Mouse (Mus musculus): ENCODE data around the gene Tmem140. TPM values are rescaled to one million over a fixed set of nuclear protein-coding genes. Genes with fewer than 3 reads are reported as not detected.

Tmem140 gene
- polyA plus RNA-seq, 1 experiment from 2014 or later = 0.73 TPM

DNA sequence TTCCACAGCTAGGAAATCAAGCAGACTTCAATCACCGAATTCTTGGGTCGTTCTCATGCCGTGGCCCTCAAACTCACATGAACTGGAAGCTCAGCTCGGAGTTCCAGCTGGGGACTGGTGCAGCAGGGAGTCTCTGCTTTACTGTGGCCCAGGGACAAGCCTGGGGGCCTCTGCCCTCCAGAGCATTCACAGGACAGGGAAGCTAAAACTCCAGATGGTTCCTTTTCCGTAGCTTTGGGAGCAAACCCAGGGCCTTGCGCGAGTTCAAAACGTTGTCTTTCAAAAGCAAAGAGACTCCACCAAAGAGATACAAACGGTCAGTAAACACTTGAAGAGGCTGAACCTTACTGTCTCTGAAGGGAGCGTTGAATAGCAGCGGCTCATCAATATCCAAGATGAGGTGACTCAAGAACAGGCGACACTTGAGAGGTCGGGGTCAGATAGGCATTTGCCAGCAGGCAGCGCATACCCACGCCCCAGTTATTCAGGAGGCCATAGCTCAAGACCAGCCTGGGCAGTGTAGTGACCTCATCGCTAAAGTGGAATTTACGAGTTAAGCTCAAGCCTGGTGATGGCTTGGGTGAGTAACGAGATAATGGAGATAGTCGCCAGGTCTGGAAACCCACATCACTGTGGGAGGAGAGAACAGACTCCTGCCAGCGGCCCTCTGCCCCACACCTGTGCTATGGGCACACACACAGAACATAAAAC lies 5.7 kb downstream of the Tmem140 start:
- Histone ChIP-seq H3K9me3 (no peaks in the 10 kb centered on the region), H3K27me3 (no peaks in the 10 kb centered on the region), H3K4me1 (replicated peaks) (no peaks in the 10 kb centered on the region), H3K4me2 (no peak overlapping the region), H3K27ac (replicated peaks) (no peak overlapping the region), H3K36me3 (no peaks in the 10 kb centered on the region), H3K9ac (no peak overlapping the region), H3K4me3 (no peak overlapping the region)
- WGBS = 78% methylated on average over 20 of the region's 20 CpGs
- ATAC-seq (ENCODE audit: low read depth) = no peak

- Histone ChIP-seq H3K4me3 (no peak overlapping the region), H3K4me1 (replicated peaks) (no peaks in the 10 kb centered on the region), H3K27ac (replicated peaks) (no peak overlapping the region), H3K4me2 (no peak overlapping the region), H3K9me3 (no peaks in the 10 kb centered on the region), H3K36me3 (no peaks in the 10 kb centered on the region), H3K9ac (no peak overlapping the region), H3K27me3 (no peaks in the 10 kb centered on the region)
- no peak for ATAC-seq (ENCODE audit: low read depth)
- 82% methylated on average over 13 of the region's 13 CpGs for WGBS
Measured at GRCm38 (mm10) chr6:34869225-34869915, 6.4 kb downstream of the Tmem140 start.

DNA sequence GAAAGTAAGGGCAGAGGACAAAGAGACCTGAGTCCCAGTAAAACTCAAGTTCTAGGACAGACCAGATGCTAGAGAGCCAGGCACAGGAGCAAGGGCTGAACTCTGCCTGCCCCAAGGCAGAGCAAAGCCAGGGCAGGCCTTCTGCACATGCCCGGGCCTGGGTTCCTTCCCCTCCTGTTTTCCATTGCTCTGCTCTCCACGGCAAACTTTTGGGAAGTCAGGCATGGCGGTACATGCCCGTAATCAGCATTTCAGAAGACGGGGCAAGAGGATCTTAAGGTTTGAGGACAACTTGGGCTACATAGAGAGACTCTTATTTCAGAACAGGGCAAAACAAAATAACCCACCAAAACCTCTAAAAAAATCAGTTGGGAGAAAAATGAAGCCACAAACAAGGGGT lies 7.2 kb downstream of the Tmem140 start:
- no peak overlapping the region for H3K9ac ChIP-seq
- WGBS = 76% methylated on average over 5 of the region's 5 CpGs
- no peaks in the 10 kb centered on the region; the same call in 1 of the 2 replicates for H3K4me1 ChIP-seq (replicated peaks)
- no peak for ATAC-seq (ENCODE audit: low read depth)
- H3K4me3 ChIP-seq = no peak overlapping the region
- H3K4me2 ChIP-seq = no peak overlapping the region
- no peaks in the 10 kb centered on the region for H3K36me3 ChIP-seq
- H3K27ac ChIP-seq (replicated peaks) = no peak overlapping the region
- H3K9me3 ChIP-seq = no peaks in the 10 kb centered on the region
- H3K27me3 ChIP-seq = no peaks in the 10 kb centered on the region

DNA sequence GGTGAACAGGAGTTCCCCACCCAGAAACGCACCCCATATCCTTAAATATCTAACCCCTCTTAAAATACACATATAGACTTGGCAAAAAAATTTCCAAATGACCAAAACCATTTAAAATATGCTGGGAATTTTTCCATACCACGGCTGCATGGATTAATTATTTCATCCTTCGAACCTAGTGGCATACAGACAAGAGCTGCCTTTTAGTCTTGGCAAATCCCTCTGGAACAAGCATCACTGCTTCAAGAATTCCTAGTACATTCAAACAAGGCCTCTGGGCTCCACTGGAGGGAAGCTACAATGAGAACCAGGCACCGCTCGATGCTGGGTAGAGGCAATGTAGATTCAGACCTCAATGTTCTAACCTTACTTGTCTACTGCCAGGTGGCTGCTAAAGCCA lies 7.8 kb downstream of the Tmem140 start:
- Histone ChIP-seq H3K4me1 (replicated peaks) (no peaks in the 10 kb centered on the region; the same call in 1 of the 2 replicates), H3K9me3 (no peaks in the 10 kb centered on the region), H3K4me3 (no peak overlapping the region), H3K27ac (replicated peaks) (no peak overlapping the region), H3K9ac (peak overlapping the region; percentile 23; the same call in 1 of the 2 replicates), H3K36me3 (no peaks in the 10 kb centered on the region), H3K4me2 (no peak overlapping the region), H3K27me3 (no peaks in the 10 kb centered on the region)
- no peak for ATAC-seq (ENCODE audit: low read depth)
- WGBS = 87% methylated on average over 5 of the region's 5 CpGs

DNA sequence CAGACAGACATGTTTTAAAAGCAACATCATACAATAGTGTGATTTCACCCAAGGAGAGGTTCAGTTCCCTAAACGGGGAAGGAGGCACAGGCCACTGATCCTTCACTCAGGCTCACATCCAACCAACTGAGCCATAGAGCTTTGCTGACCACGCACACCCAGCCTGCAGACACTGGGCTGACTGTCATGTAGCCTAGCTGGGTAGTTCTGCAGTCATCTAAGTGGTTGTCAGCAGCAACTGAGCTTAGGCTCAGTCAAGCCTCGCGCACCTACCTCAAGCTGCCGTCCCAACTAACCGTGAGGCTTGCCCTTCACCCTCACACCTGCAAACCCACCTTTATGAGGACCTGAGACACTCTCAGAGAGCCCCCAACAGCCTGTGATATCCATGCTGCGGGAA lies 9.0 kb downstream of the Tmem140 start:
- H3K4me3 ChIP-seq = no peak overlapping the region
- H3K36me3 ChIP-seq = no peaks in the 10 kb centered on the region
- no peaks in the 10 kb centered on the region for H3K27me3 ChIP-seq
- H3K9me3 ChIP-seq = no peaks in the 10 kb centered on the region
- no peak overlapping the region for H3K9ac ChIP-seq
- no peak for ATAC-seq (ENCODE audit: low read depth)
- no peak overlapping the region for H3K27ac ChIP-seq (replicated peaks)
- H3K4me2 ChIP-seq = no peak overlapping the region
- WGBS = 86% methylated on average over 7 of the region's 7 CpGs
- peaks cover 9% of the 10 kb centered on the region for H3K4me1 ChIP-seq (replicated peaks)

- no peak overlapping the region for H3K4me2 ChIP-seq
- WGBS = 92% methylated on average over 10 of the region's 10 CpGs
- no peak overlapping the region for H3K27ac ChIP-seq (replicated peaks)
- no peaks in the 10 kb centered on the region for H3K9me3 ChIP-seq
- no peak overlapping the region for H3K4me3 ChIP-seq
- ATAC-seq (ENCODE audit: low read depth) = no peak
- H3K4me1 ChIP-seq (replicated peaks) = peaks cover 14% of the 10 kb centered on the region
- no peak overlapping the region for H3K9ac ChIP-seq
- H3K36me3 ChIP-seq = no peaks in the 10 kb centered on the region
- H3K27me3 ChIP-seq = no peaks in the 10 kb centered on the region
Measured at GRCm38 (mm10) chr6:34872871-34873270, 9.9 kb downstream of the Tmem140 start.

- Histone ChIP-seq H3K27ac (replicated peaks) (peak overlapping the region; percentile 29; the same call in 1 of the 2 replicates), H3K27me3 (no peaks in the 10 kb centered on the region), H3K4me1 (replicated peaks) (peaks cover 22% of the 10 kb centered on the region), H3K9me3 (no peaks in the 10 kb centered on the region), H3K4me3 (no peak overlapping the region), H3K4me2 (no peak overlapping the region), H3K36me3 (no peaks in the 10 kb centered on the region), H3K9ac (no peak overlapping the region)
- ATAC-seq (ENCODE audit: low read depth) = no peak
- WGBS = 73% methylated on average over 21 of the region's 21 CpGs
Measured at GRCm38 (mm10) chr6:34874101-34874921, 11.4 kb downstream of the Tmem140 start.

- H3K9ac ChIP-seq = no peak overlapping the region
Measured at GRCm38 (mm10) chr6:34875268-34875761, 12.4 kb downstream of the Tmem140 start.

GRCm38 (mm10) chr6:34875966-34876834 lies 13.3 kb downstream of the Tmem140 start:
- 71% methylated on average over 12 of the region's 12 CpGs for WGBS
- H3K27me3 ChIP-seq = no peaks in the 10 kb centered on the region
- peaks cover 22% of the 10 kb centered on the region for H3K4me1 ChIP-seq (replicated peaks)
- peaks cover 14% of the 10 kb centered on the region; the same call in 1 of the 2 replicates for H3K36me3 ChIP-seq
- H3K4me3 ChIP-seq = 0 out of 2 replicates have a peak overlapping the region, but pooled peaks have one; percentile 56
- no peak for ATAC-seq (ENCODE audit: low read depth)
- peak overlapping the region; percentile 80; the same call in 1 of the 2 replicates for H3K9ac ChIP-seq
- H3K27ac ChIP-seq (replicated peaks) = no peak overlapping the region
- H3K9me3 ChIP-seq = no peaks in the 10 kb centered on the region
- H3K4me2 ChIP-seq = peak overlapping the region; percentile 66

More at GRCm38 (mm10) chr6:34875268-34875761, 12.4 kb downstream of the Tmem140 start:
- 86% methylated on average over 15 of the region's 15 CpGs for WGBS
- no peak overlapping the region for H3K27ac ChIP-seq (replicated peaks)
- no peaks in the 10 kb centered on the region for H3K27me3 ChIP-seq
- H3K36me3 ChIP-seq = 0 out of 2 replicates have a peak, but pooled peaks cover 6% of the 10 kb centered on the region
- no peak overlapping the region for H3K4me3 ChIP-seq
- H3K4me1 ChIP-seq (replicated peaks) = peaks cover 22% of the 10 kb centered on the region
- no peaks in the 10 kb centered on the region for H3K9me3 ChIP-seq
- no peak for ATAC-seq (ENCODE audit: low read depth)
- H3K4me2 ChIP-seq = no peak overlapping the region

DNA sequence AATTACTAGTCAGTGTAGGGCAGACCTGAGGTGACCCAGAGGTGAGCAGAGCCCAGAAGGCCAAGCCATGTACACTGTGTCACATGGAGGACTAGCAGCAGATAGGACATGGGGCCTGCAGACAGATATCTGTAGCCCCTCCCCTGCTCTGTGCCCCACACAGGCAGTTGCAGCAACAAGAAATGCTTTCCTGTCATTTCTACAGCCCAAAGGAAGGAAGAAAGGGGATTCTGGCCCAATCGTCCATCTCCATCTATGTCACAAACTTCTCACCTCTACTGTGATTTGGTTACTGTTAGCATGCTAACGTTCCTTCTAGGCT lies 13.8 kb downstream of the Tmem140 start:
- peak overlapping the region; percentile 66 for H3K4me2 ChIP-seq
- H3K27me3 ChIP-seq = no peaks in the 10 kb centered on the region
- peak overlapping the region; percentile 89 for H3K27ac ChIP-seq (replicated peaks)
- H3K36me3 ChIP-seq = peaks cover 15% of the 10 kb centered on the region; the same call in 1 of the 2 replicates
- ATAC-seq (ENCODE audit: low read depth) = no peak
- H3K9me3 ChIP-seq = no peaks in the 10 kb centered on the region
- H3K9ac ChIP-seq = peak overlapping the region; percentile 80
- peak overlapping the region; percentile 56 for H3K4me3 ChIP-seq
- peaks cover 22% of the 10 kb centered on the region for H3K4me1 ChIP-seq (replicated peaks)
- WGBS = 41% methylated on average over 2 of the region's 2 CpGs

Measured in neural tube, embryonic 13.5 days (tissue).